8 mouse cellular contexts compared by ENCODE assay signal in the genomic region with DNA sequence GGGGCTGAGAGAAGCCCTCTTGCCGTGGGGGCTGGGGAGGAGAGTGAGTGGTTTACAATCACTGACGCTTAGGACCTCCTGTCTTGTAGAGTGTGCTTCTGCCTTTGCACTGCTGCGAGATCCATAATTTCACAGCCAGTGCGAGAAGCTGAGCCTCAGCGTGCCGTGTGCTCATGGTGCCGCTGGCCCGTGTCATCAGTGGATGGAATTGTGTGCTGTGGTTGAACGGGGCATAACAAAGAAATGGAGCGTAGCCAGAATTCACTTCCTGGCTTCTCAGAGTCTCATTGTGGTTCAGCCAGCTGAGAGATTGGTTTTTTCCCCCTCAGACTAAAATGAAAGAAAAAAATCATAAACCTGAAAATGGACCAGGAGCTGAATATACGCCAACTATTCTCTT. TPM values are rescaled to one million over a fixed set of nuclear protein-coding genes. Genes with fewer than 3 reads are reported as not detected.
DNase-seq lines count a peak whose midpoint lies in the region; ATAC-seq and TF ChIP-seq lines count a peak whose summit lies in the region.

No protein-coding gene starts in this region.

- H3K4me2 ChIP-seq in limb, embryonic 13.5 days (replicated peaks) = no peak overlapping the region
- H3K4me2 ChIP-seq in kidney, postnatal 0 days (ENCODE audit: low read length) = 0 out of 2 replicates have a peak overlapping the region, but pooled peaks have one; percentile 6

- peaks cover 4% of the 10 kb centered on the region; the same call in 1 of the 2 replicates for H3K4me1 ChIP-seq in limb, embryonic 13.5 days
- H3K4me1 ChIP-seq in limb, embryonic 10.5 days = no peaks in the 10 kb centered on the region
- peaks cover 23% of the 10 kb centered on the region for H3K4me1 ChIP-seq in heart, embryonic 10.5 days
- H3K4me1 ChIP-seq in kidney, postnatal 0 days (replicated peaks; ENCODE audit: insufficient read depth, low read length) = no peaks in the 10 kb centered on the region

- H3K36me3 ChIP-seq in limb, embryonic 13.5 days = peaks cover 65% of the 10 kb centered on the region
- peaks cover 78% of the 10 kb centered on the region for H3K36me3 ChIP-seq in limb, embryonic 10.5 days
- peaks cover 44% of the 10 kb centered on the region for H3K36me3 ChIP-seq in heart, embryonic 10.5 days
- peaks cover 20% of the 10 kb centered on the region; the same call in 1 of the 2 replicates for H3K36me3 ChIP-seq in kidney, postnatal 0 days (ENCODE audit: insufficient read depth, low read length)

- H3K9ac ChIP-seq in limb, embryonic 13.5 days = no peak overlapping the region
- H3K9ac ChIP-seq in kidney, postnatal 0 days (ENCODE audit: low read depth, low read length) = no peak overlapping the region

- H3K27ac ChIP-seq in limb, embryonic 13.5 days = 0 out of 2 replicates have a peak overlapping the region, but pooled peaks have one; percentile 15
- H3K27ac ChIP-seq in limb, embryonic 10.5 days = no peak overlapping the region
- H3K27ac ChIP-seq in heart, embryonic 10.5 days = peak overlapping the region; percentile 56; the same call in 1 of the 2 replicates
- H3K27ac ChIP-seq in kidney, postnatal 0 days = peak overlapping the region; percentile 20; the same call in 1 of the 2 replicates

- H3K4me3 ChIP-seq in limb, embryonic 13.5 days = no peak overlapping the region
- H3K4me3 ChIP-seq in limb, embryonic 10.5 days = no peak overlapping the region
- no peak overlapping the region for H3K4me3 ChIP-seq in heart, embryonic 10.5 days
- no peak overlapping the region for H3K4me3 ChIP-seq in kidney, postnatal 0 days (replicated peaks; ENCODE audit: low read depth, low read length)

- no peak for ATAC-seq in limb, embryonic 13.5 days (ENCODE audit: low FRiP score, low read depth)
- ATAC-seq in kidney, postnatal 0 days (replicated peaks; ENCODE audit: low FRiP score, low read depth) = no peak

- DNase-seq in limb, embryonic 10.5 days (ENCODE audit: low spot score) = no peak
- DNase-seq in heart, embryonic 10.5 days (ENCODE audit: low spot score) = no peak
- DNase-seq in kidney, postnatal 0 days (ENCODE audit: low spot score) = peak; percentile 54
- DNase-seq in naive thymus-derived CD4-positive, alpha-beta T cell, adult 2 months (ENCODE audit: low read depth) = peak; percentile 10
- no peak for DNase-seq in cerebellum, adult 9-11 months
- DNase-seq in urinary bladder, adult 2 months (ENCODE audit: low spot score) = no peak
- DNase-seq in layer of hippocampus, postnatal 14 days (ENCODE audit: low spot score in 2 of 2) = no peak

- no peaks in the 10 kb centered on the region for H3K9me3 ChIP-seq in limb, embryonic 13.5 days
- no peaks in the 10 kb centered on the region for H3K9me3 ChIP-seq in limb, embryonic 10.5 days (replicated peaks)
- H3K9me3 ChIP-seq in heart, embryonic 10.5 days = no peaks in the 10 kb centered on the region
- H3K9me3 ChIP-seq in kidney, postnatal 0 days (replicated peaks; ENCODE audit: low read length) = no peaks in the 10 kb centered on the region

- H3K27me3 ChIP-seq in limb, embryonic 13.5 days = no peaks in the 10 kb centered on the region
- no peaks in the 10 kb centered on the region for H3K27me3 ChIP-seq in limb, embryonic 10.5 days (ENCODE audit: low read depth, poor library complexity, severe bottlenecking)
- no peaks in the 10 kb centered on the region for H3K27me3 ChIP-seq in heart, embryonic 10.5 days (ENCODE audit: insufficient read depth, poor library complexity, severe bottlenecking)
- H3K27me3 ChIP-seq in kidney, postnatal 0 days (ENCODE audit: insufficient read depth, low read length) = no peaks in the 10 kb centered on the region

- TF ChIP-seq CTCF in kidney, postnatal 0 days (IDR thresholded peaks at IDR 0.05; ENCODE audit: low read depth) = no peak

- 73% methylated on average over 11 of the region's 11 CpGs for WGBS in limb, embryonic 13.5 days
- 92% methylated on average over 11 of the region's 11 CpGs for WGBS in limb, embryonic 10.5 days
- WGBS in heart, embryonic 10.5 days = 76% methylated on average over 11 of the region's 11 CpGs
- WGBS in kidney, postnatal 0 days = 35% methylated on average over 11 of the region's 11 CpGs

RNA-seq across cellular contexts. Expression of gene Popdc3, which starts 48.8 kb away (rescaled TPM):
- polyA plus RNA-seq in limb, embryonic 13.5 days (2015; fragmentation: Nextera tagmentation; extraction: Ambion mirVana) = 1.7 and 2.6 TPM in 2 replicates
- 0.82 and 1.2 TPM in 2 replicates for polyA plus RNA-seq in limb, embryonic 10.5 days (2016; fragmentation: Nextera tagmentation; extraction: Ambion mirVana)
- 11.0 and 15.9 TPM in 2 replicates for polyA plus RNA-seq in heart, embryonic 10.5 days (2016; fragmentation: Nextera tagmentation; extraction: Ambion mirVana)
- 0.32 and 0.50 TPM in 2 replicates for polyA plus RNA-seq in kidney, postnatal 0 days (2015; fragmentation: Nextera tagmentation; extraction: Ambion mirVana)
- polyA plus RNA-seq in urinary bladder, adult 2 months (2012; rRNA removed) = 7.4 and 8.1 TPM in 2 replicates
- 1 to 10 TPM; 7.5 to 8.5 TPM for total RNA-seq in layer of hippocampus, postnatal 14 days (2021)

Comparison
In these comparisons a context has a peak if more than half of its experiments do, and no peak if none do; other contexts are left out.
1. DNase-seq: peak in kidney, postnatal 0 days (single experiment) and naive thymus-derived CD4-positive, alpha-beta T cell, adult 2 months (single experiment); none in limb, embryonic 10.5 days (single experiment), heart, embryonic 10.5 days (single experiment), cerebellum, adult 9-11 months (single experiment), urinary bladder, adult 2 months (single experiment) and layer of hippocampus, postnatal 14 days (0 of 2).